In the genomic region with DNA sequence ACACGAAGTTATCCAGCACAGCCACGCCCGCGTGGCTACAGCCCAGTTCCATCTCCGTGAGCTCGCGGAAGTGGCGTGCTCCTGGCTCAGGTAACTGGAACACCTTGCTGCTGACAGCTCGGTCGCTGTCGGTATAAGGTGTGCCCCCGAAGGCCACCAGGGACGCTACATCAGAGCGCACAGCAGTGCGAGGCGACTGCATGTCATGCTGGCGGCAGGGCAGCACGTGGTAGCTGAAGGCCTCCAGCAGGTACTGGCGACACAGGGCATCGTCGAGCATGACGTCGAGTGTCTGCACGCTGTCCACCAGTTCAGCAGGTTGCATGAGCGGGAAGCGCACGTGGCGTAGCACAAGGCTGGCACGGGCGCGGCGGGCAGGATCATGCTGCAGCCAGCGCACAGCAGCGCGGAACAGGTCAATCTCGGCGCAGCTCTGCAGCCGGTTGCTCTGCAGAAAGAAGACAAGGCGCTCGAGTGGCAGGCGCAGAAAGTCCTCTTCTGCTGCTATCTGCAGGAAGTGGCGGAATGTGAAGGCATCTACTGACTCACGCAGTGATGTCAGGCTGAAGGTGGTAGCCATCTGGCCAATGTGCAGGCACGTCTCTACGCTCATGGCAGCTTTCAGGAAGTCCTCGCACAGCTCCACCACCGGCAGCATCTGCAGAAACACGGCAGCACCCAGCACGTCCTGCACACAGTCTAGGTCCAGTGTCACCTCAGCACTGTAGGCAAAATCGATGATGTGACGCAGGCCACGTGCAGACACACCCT, we compare ENCODE assay signal across 13 mouse cellular contexts. TPM values are rescaled to one million over a fixed set of nuclear protein-coding genes. Genes with fewer than 3 reads are reported as not detected.
A peak's percentile ranks its signal among the peaks of the same experiment; 100 is the strongest.
DNase-seq lines count a peak whose midpoint lies in the region; ATAC-seq and TF ChIP-seq lines count a peak whose summit lies in the region.
"Had no signal": no experiment of that assay in that cellular context is flagged by ENCODE, and none has a peak within 500 bp of the region (broad histone marks: within the 10 kb centered on the region; RNA-seq: fewer than 3 reads in every experiment).

No protein-coding gene starts in this region.

- H3K4me2 ChIP-seq in forebrain, embryonic 16.5 days (ENCODE audit: low read length): no peak overlapping the region
- no peak overlapping the region for H3K4me2 ChIP-seq in hindbrain, postnatal 0 days (ENCODE audit: low read depth, low read length)
- no peak overlapping the region for H3K4me2 ChIP-seq in hindbrain, embryonic 11.5 days (replicated peaks; ENCODE audit: low read depth, low read length)
- H3K4me2 ChIP-seq: liver, embryonic 12.5 days had no signal

- 67% methylated on average over 52 of the region's 52 CpGs for WGBS in forebrain, embryonic 16.5 days
- WGBS in forebrain, embryonic 10.5 days: 62% methylated on average over 52 of the region's 52 CpGs
- WGBS in hindbrain, postnatal 0 days: 67% methylated on average over 52 of the region's 52 CpGs
- WGBS in hindbrain, embryonic 11.5 days: 58% methylated on average over 52 of the region's 52 CpGs

- no peaks in the 10 kb centered on the region for H3K27me3 ChIP-seq in forebrain, embryonic 16.5 days (replicated peaks; ENCODE audit: control insufficient read depth, insufficient read depth, low read length)
- H3K27me3 ChIP-seq in forebrain, embryonic 10.5 days (ENCODE audit: poor library complexity, severe bottlenecking): peaks cover 33% of the 10 kb centered on the region
- H3K27me3 ChIP-seq in hindbrain, postnatal 0 days (ENCODE audit: insufficient read depth, low read length): no peaks in the 10 kb centered on the region
- H3K27me3 ChIP-seq in hindbrain, embryonic 11.5 days (ENCODE audit: control insufficient read depth, insufficient read depth, low read length): peaks cover 3% of the 10 kb centered on the region

- no peaks in the 10 kb centered on the region for H3K9me3 ChIP-seq in forebrain, embryonic 16.5 days (ENCODE audit: control insufficient read depth, low read length)
- H3K9me3 ChIP-seq in forebrain, embryonic 10.5 days: no peaks in the 10 kb centered on the region; the same call in 1 of the 2 replicates
- H3K9me3 ChIP-seq in hindbrain, postnatal 0 days (ENCODE audit: low read length): no peaks in the 10 kb centered on the region
- no peaks in the 10 kb centered on the region for H3K9me3 ChIP-seq in hindbrain, embryonic 11.5 days (ENCODE audit: control insufficient read depth, low read length)
- H3K9me3 ChIP-seq: liver, embryonic 12.5 days had no signal

- H3K4me3 ChIP-seq in forebrain, embryonic 16.5 days (replicated peaks; ENCODE audit: low read length): no peak overlapping the region
- H3K4me3 ChIP-seq in forebrain, embryonic 10.5 days: no peak overlapping the region
- H3K4me3 ChIP-seq in hindbrain, postnatal 0 days (ENCODE audit: low read length): no peak overlapping the region
- H3K4me3 ChIP-seq in hindbrain, embryonic 11.5 days (ENCODE audit: low read depth, low read length): no peak overlapping the region
- H3K4me3 ChIP-seq: liver, embryonic 12.5 days had no signal

- peak; percentile 28; the same call in 1 of the 2 replicates for ATAC-seq in forebrain, embryonic 16.5 days
- ATAC-seq in hindbrain, postnatal 0 days: peak; percentile 4
- no peak for ATAC-seq in hindbrain, embryonic 11.5 days (ENCODE audit: low FRiP score)
- ATAC-seq: liver, embryonic 12.5 days had no signal

- H3K27ac ChIP-seq in forebrain, embryonic 16.5 days (ENCODE audit: low read length): no peak overlapping the region
- H3K27ac ChIP-seq in forebrain, embryonic 10.5 days: no peak overlapping the region
- H3K27ac ChIP-seq in hindbrain, postnatal 0 days: no peak overlapping the region
- no peak overlapping the region for H3K27ac ChIP-seq in hindbrain, embryonic 11.5 days (ENCODE audit: low read depth, low read length)
- H3K27ac ChIP-seq: liver, embryonic 12.5 days had no signal

- no peak for DNase-seq in forebrain, embryonic 10.5 days (ENCODE audit: extremely low spot score, low spot score)
- DNase-seq in hindbrain, postnatal 0 days (ENCODE audit: low spot score): no peak
- no peak for DNase-seq in hindbrain, embryonic 11.5 days (ENCODE audit: low spot score)
- peak; percentile 71 for DNase-seq in right cerebral cortex, adult 18-20 months
- no peak for DNase-seq in right cerebral cortex, postnatal 14 days
- peak; percentile 43 for DNase-seq in telencephalon, adult 2 months (ENCODE audit: low read depth, low spot score)
- no peak for DNase-seq in spleen, postnatal 4 days (ENCODE audit: low spot score in 2 of 2)
- DNase-seq: adrenal gland, postnatal 10 days; cerebellum, adult 11-12 months; kidney, adult 9 months had no signal

- H3K9ac ChIP-seq in forebrain, embryonic 16.5 days (replicated peaks; ENCODE audit: low read depth, low read length): no peak overlapping the region
- H3K9ac ChIP-seq in hindbrain, postnatal 0 days (replicated peaks; ENCODE audit: low read length): no peak overlapping the region
- no peak overlapping the region for H3K9ac ChIP-seq in hindbrain, embryonic 11.5 days (ENCODE audit: low read depth, low read length)
- H3K9ac ChIP-seq: liver, embryonic 12.5 days had no signal

- H3K4me1 ChIP-seq in forebrain, embryonic 16.5 days (replicated peaks; ENCODE audit: control insufficient read depth, insufficient read depth, low read length): 0 out of 2 replicates have a peak, but pooled peaks cover 2% of the 10 kb centered on the region
- peaks cover 33% of the 10 kb centered on the region for H3K4me1 ChIP-seq in forebrain, embryonic 10.5 days
- 0 out of 2 replicates have a peak, but pooled peaks cover 3% of the 10 kb centered on the region for H3K4me1 ChIP-seq in hindbrain, postnatal 0 days (ENCODE audit: insufficient read depth, low read length)
- H3K4me1 ChIP-seq in hindbrain, embryonic 11.5 days (replicated peaks; ENCODE audit: control insufficient read depth, insufficient read depth, low read length): no peaks in the 10 kb centered on the region

- TF ChIP-seq CTCF in hindbrain, postnatal 0 days (IDR thresholded peaks at IDR 0.05; ENCODE audit: low read depth): peak; percentile 27; the same call in 1 of the 2 replicates

- no peaks in the 10 kb centered on the region for H3K36me3 ChIP-seq in forebrain, embryonic 16.5 days (ENCODE audit: control insufficient read depth, insufficient read depth)
- peaks cover 36% of the 10 kb centered on the region for H3K36me3 ChIP-seq in forebrain, embryonic 10.5 days (replicated peaks)
- peaks cover 15% of the 10 kb centered on the region for H3K36me3 ChIP-seq in hindbrain, postnatal 0 days (ENCODE audit: insufficient read depth, low read length)
- no peaks in the 10 kb centered on the region for H3K36me3 ChIP-seq in hindbrain, embryonic 11.5 days (ENCODE audit: control insufficient read depth, insufficient read depth, low read length)

RNA-seq across cellular contexts. Expression of a gene that starts 13.0 kb away (rescaled TPM):
- 41.1 and 51.0 TPM in 2 replicates for polyA plus RNA-seq in forebrain, embryonic 16.5 days (2015; fragmentation: Nextera tagmentation; extraction: Ambion mirVana)
- polyA plus RNA-seq in forebrain, embryonic 10.5 days (2016; fragmentation: Nextera tagmentation; extraction: Ambion mirVana): 14.8 and 16.4 TPM in 2 replicates
- total RNA-seq in hindbrain, postnatal 0 days (2014; rRNA removed): 51.8 and 54.0 TPM in 2 replicates
- 31.5 and 39.3 TPM in 2 replicates for polyA plus RNA-seq in hindbrain, postnatal 0 days (2015; fragmentation: Nextera tagmentation; extraction: Ambion mirVana)
- 13.6 and 14.2 TPM in 2 replicates for polyA plus RNA-seq in hindbrain, embryonic 11.5 days (2014; fragmentation: Nextera tagmentation; extraction: Ambion mirVana)

RNA-seq across cellular contexts. Expression of a gene that starts 24.4 kb away (rescaled TPM):
- polyA plus RNA-seq in forebrain, embryonic 16.5 days (2015; fragmentation: Nextera tagmentation; extraction: Ambion mirVana): 23.1 and 26.2 TPM in 2 replicates
- polyA plus RNA-seq in forebrain, embryonic 10.5 days (2016; fragmentation: Nextera tagmentation; extraction: Ambion mirVana): 19.9 and 20.2 TPM in 2 replicates
- 61.8 and 65.4 TPM in 2 replicates for total RNA-seq in hindbrain, postnatal 0 days (2014; rRNA removed)
- polyA plus RNA-seq in hindbrain, postnatal 0 days (2015; fragmentation: Nextera tagmentation; extraction: Ambion mirVana): 33.6 and 35.8 TPM in 2 replicates
- 11.1 and 12.8 TPM in 2 replicates for polyA plus RNA-seq in hindbrain, embryonic 11.5 days (2014; fragmentation: Nextera tagmentation; extraction: Ambion mirVana)

RNA-seq across cellular contexts. Expression of a gene that starts 34.8 kb away (rescaled TPM):
- 74.9 and 90.8 TPM in 2 replicates for polyA plus RNA-seq in forebrain, embryonic 16.5 days (2015; fragmentation: Nextera tagmentation; extraction: Ambion mirVana)
- 16.7 and 19.5 TPM in 2 replicates for polyA plus RNA-seq in forebrain, embryonic 10.5 days (2016; fragmentation: Nextera tagmentation; extraction: Ambion mirVana)
- 196 and 198 TPM in 2 replicates for total RNA-seq in hindbrain, postnatal 0 days (2014; rRNA removed)
- polyA plus RNA-seq in hindbrain, postnatal 0 days (2015; fragmentation: Nextera tagmentation; extraction: Ambion mirVana): 191 and 205 TPM in 2 replicates
- polyA plus RNA-seq in hindbrain, embryonic 11.5 days (2014; fragmentation: Nextera tagmentation; extraction: Ambion mirVana): 15.6 and 19.6 TPM in 2 replicates
- total RNA-seq: heart, postnatal 25 days had no signal

RNA-seq across cellular contexts. Expression of a gene that starts 40.6 kb away (rescaled TPM):
- polyA plus RNA-seq in forebrain, embryonic 16.5 days (2015; fragmentation: Nextera tagmentation; extraction: Ambion mirVana): 6.1 and 8.2 TPM in 2 replicates
- 34.1 and 48.4 TPM in 2 replicates for polyA plus RNA-seq in forebrain, embryonic 10.5 days (2016; fragmentation: Nextera tagmentation; extraction: Ambion mirVana)
- 6.5 and 26.7 TPM in 2 replicates for total RNA-seq in hindbrain, postnatal 0 days (2014; rRNA removed)
- 16.3 and 17.3 TPM in 2 replicates for polyA plus RNA-seq in hindbrain, postnatal 0 days (2015; fragmentation: Nextera tagmentation; extraction: Ambion mirVana)
- polyA plus RNA-seq in hindbrain, embryonic 11.5 days (2014; fragmentation: Nextera tagmentation; extraction: Ambion mirVana): 2.4 and 6.6 TPM in 2 replicates

RNA-seq across cellular contexts. Expression of a gene that starts 54.2 kb away (rescaled TPM):
- polyA plus RNA-seq in forebrain, embryonic 16.5 days (2015; fragmentation: Nextera tagmentation; extraction: Ambion mirVana): 149 and 157 TPM in 2 replicates
- 126 and 136 TPM in 2 replicates for polyA plus RNA-seq in forebrain, embryonic 10.5 days (2016; fragmentation: Nextera tagmentation; extraction: Ambion mirVana)
- total RNA-seq in hindbrain, postnatal 0 days (2014; rRNA removed): 140 TPM in 2 replicates
- 188 and 190 TPM in 2 replicates for polyA plus RNA-seq in hindbrain, postnatal 0 days (2015; fragmentation: Nextera tagmentation; extraction: Ambion mirVana)
- polyA plus RNA-seq in hindbrain, embryonic 11.5 days (2014; fragmentation: Nextera tagmentation; extraction: Ambion mirVana): 129 and 136 TPM in 2 replicates

Comparison
In these comparisons a context has a peak if more than half of its experiments do, and no peak if none do; other contexts are left out.
1. DNase-seq: peak in right cerebral cortex, adult 18-20 months (single experiment) and telencephalon, adult 2 months (single experiment); none in forebrain, embryonic 10.5 days (single experiment), hindbrain, postnatal 0 days (single experiment), hindbrain, embryonic 11.5 days (single experiment), right cerebral cortex, postnatal 14 days (single experiment) and spleen, postnatal 4 days (0 of 2).